Mouse (Mus musculus): ENCODE results near the gene Tjp1. TPM values are rescaled to one million over a fixed set of nuclear protein-coding genes. Genes with fewer than 3 reads are reported as not detected.

Tjp1 gene
- polyA plus RNA-seq, 1 experiment = 209 TPM

- Histone ChIP-seq H3K9me3 (replicated peaks; ENCODE audit: control insufficient read depth, insufficient read depth, low read length, poor library complexity, severe bottlenecking) (no peaks in the 10 kb centered on the region), H3K9ac (ENCODE audit: low read depth, poor library complexity, severe bottlenecking) (no peak overlapping the region), H3K27ac (ENCODE audit: insufficient read depth, low read length) (no peak overlapping the region), H3K27me3 (ENCODE audit: control insufficient read depth, insufficient read depth, low read length, poor library complexity, severe bottlenecking) (no peaks in the 10 kb centered on the region), H3K36me3 (ENCODE audit: control insufficient read depth, insufficient read depth, low read length, poor library complexity, severe bottlenecking) (no peaks in the 10 kb centered on the region), H3K4me3 (ENCODE audit: low read depth, low read length) (no peak overlapping the region), H3K4me1 (ENCODE audit: control insufficient read depth, insufficient read depth, low read length) (no peaks in the 10 kb centered on the region)
- TF ChIP-seq EP300 (IDR thresholded peaks at IDR 0.05; ENCODE audit: insufficient read depth, low read depth, low read length) (no peak), POLR2A (IDR thresholded peaks at IDR 0.05; ENCODE audit: insufficient read depth, low read length) (no peak), CTCF (IDR thresholded peaks at IDR 0.05; ENCODE audit: low read depth, low read length) (no peak)
These were observed 134.6 kb downstream of the Tjp1 start for GRCm38 (mm10) chr7:65392986-65393385.

DNA sequence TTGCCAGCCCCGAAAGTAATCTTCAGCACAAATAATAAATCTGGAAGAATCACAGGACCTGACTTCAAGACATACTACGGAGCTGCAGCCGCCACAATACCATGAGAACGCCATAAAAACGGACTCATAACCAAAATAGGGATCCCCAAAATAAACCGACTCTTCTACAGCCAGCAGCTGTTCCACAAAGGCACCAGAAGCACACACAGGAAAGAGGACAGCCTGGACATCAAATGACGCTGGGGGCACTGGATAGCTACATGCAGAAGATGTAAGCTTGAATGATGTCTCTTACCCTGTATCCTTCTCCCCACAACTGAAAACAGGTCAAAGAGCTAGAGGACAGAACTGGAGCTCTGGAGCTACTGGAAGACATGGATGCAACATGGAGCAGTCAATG, 138.0 kb downstream of the Tjp1 start:
- no peak overlapping the region for H3K4me3 ChIP-seq (ENCODE audit: low read depth, low read length)
- H3K27ac ChIP-seq (ENCODE audit: insufficient read depth, low read length) = no peak overlapping the region
- no peaks in the 10 kb centered on the region for H3K4me1 ChIP-seq (ENCODE audit: control insufficient read depth, insufficient read depth, low read length)
- no peaks in the 10 kb centered on the region for H3K9me3 ChIP-seq (replicated peaks; ENCODE audit: control insufficient read depth, insufficient read depth, low read length, poor library complexity, severe bottlenecking)
- no peaks in the 10 kb centered on the region for H3K27me3 ChIP-seq (ENCODE audit: control insufficient read depth, insufficient read depth, low read length, poor library complexity, severe bottlenecking)
- no peaks in the 10 kb centered on the region for H3K36me3 ChIP-seq (ENCODE audit: control insufficient read depth, insufficient read depth, low read length, poor library complexity, severe bottlenecking)
- TF ChIP-seq POLR2A (IDR thresholded peaks at IDR 0.05; ENCODE audit: insufficient read depth, low read length) = no peak
- no peak overlapping the region for H3K9ac ChIP-seq (ENCODE audit: low read depth, poor library complexity, severe bottlenecking)

GRCm38 (mm10) chr7:65388243-65389013, 139.2 kb downstream of the Tjp1 start:
- Histone ChIP-seq H3K27ac (ENCODE audit: insufficient read depth, low read length) (no peak overlapping the region), H3K9ac (ENCODE audit: low read depth, poor library complexity, severe bottlenecking) (no peak overlapping the region), H3K27me3 (ENCODE audit: control insufficient read depth, insufficient read depth, low read length, poor library complexity, severe bottlenecking) (no peaks in the 10 kb centered on the region), H3K4me1 (ENCODE audit: control insufficient read depth, insufficient read depth, low read length) (no peaks in the 10 kb centered on the region), H3K9me3 (replicated peaks; ENCODE audit: control insufficient read depth, insufficient read depth, low read length, poor library complexity, severe bottlenecking) (no peaks in the 10 kb centered on the region), H3K36me3 (ENCODE audit: control insufficient read depth, insufficient read depth, low read length, poor library complexity, severe bottlenecking) (no peaks in the 10 kb centered on the region), H3K4me3 (ENCODE audit: low read depth, low read length) (no peak overlapping the region)
- TF ChIP-seq CTCF (IDR thresholded peaks at IDR 0.05; ENCODE audit: low read depth, low read length) = no peak
- TF ChIP-seq EP300 (IDR thresholded peaks at IDR 0.05; ENCODE audit: insufficient read depth, low read depth, low read length) = no peak
- no peak for TF ChIP-seq POLR2A (IDR thresholded peaks at IDR 0.05; ENCODE audit: insufficient read depth, low read length)

GRCm38 (mm10) chr7:65387560-65388175, 139.9 kb downstream of the Tjp1 start:
- Histone ChIP-seq H3K9ac (ENCODE audit: low read depth, poor library complexity, severe bottlenecking) (no peak overlapping the region), H3K4me1 (ENCODE audit: control insufficient read depth, insufficient read depth, low read length) (no peaks in the 10 kb centered on the region), H3K4me3 (ENCODE audit: low read depth, low read length) (no peak overlapping the region), H3K9me3 (replicated peaks; ENCODE audit: control insufficient read depth, insufficient read depth, low read length, poor library complexity, severe bottlenecking) (no peaks in the 10 kb centered on the region), H3K27ac (ENCODE audit: insufficient read depth, low read length) (no peak overlapping the region), H3K27me3 (ENCODE audit: control insufficient read depth, insufficient read depth, low read length, poor library complexity, severe bottlenecking) (no peaks in the 10 kb centered on the region), H3K36me3 (ENCODE audit: control insufficient read depth, insufficient read depth, low read length, poor library complexity, severe bottlenecking) (no peaks in the 10 kb centered on the region)
- TF ChIP-seq CTCF (IDR thresholded peaks at IDR 0.05; ENCODE audit: low read depth, low read length) (no peak), POLR2A (IDR thresholded peaks at IDR 0.05; ENCODE audit: insufficient read depth, low read length) (no peak)

DNA sequence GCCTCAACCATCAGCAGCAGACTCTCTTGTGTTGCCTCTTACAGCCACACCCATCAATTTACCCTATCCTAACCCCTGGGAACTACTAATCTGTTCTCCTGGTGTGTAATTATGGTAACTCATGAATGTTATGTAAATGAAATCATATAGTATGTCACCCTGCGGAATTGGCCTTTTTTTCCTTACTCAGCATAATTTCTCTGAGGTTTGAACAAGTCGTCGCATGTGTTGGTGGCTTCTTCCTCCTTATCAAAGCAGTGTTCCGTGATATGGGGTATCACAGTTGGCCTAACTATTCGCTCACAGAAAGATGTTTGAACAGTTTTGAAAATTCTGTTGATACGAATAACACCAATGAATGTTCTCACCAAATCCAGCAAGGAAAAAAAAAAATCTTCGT, 142.8 kb downstream of the Tjp1 start:
- Histone ChIP-seq H3K4me1 (ENCODE audit: control insufficient read depth, insufficient read depth, low read length) (no peaks in the 10 kb centered on the region), H3K36me3 (ENCODE audit: control insufficient read depth, insufficient read depth, low read length, poor library complexity, severe bottlenecking) (no peaks in the 10 kb centered on the region), H3K9me3 (replicated peaks; ENCODE audit: control insufficient read depth, insufficient read depth, low read length, poor library complexity, severe bottlenecking) (no peaks in the 10 kb centered on the region), H3K4me3 (ENCODE audit: low read depth, low read length) (no peak overlapping the region), H3K27me3 (ENCODE audit: control insufficient read depth, insufficient read depth, low read length, poor library complexity, severe bottlenecking) (no peaks in the 10 kb centered on the region), H3K27ac (ENCODE audit: insufficient read depth, low read length) (no peak overlapping the region), H3K9ac (ENCODE audit: low read depth, poor library complexity, severe bottlenecking) (no peak overlapping the region)
- no peak for TF ChIP-seq CTCF (IDR thresholded peaks at IDR 0.05; ENCODE audit: low read depth, low read length)
- TF ChIP-seq POLR2A (IDR thresholded peaks at IDR 0.05; ENCODE audit: insufficient read depth, low read length) = no peak
- no peak for TF ChIP-seq EP300 (IDR thresholded peaks at IDR 0.05; ENCODE audit: insufficient read depth, low read depth, low read length)

DNA sequence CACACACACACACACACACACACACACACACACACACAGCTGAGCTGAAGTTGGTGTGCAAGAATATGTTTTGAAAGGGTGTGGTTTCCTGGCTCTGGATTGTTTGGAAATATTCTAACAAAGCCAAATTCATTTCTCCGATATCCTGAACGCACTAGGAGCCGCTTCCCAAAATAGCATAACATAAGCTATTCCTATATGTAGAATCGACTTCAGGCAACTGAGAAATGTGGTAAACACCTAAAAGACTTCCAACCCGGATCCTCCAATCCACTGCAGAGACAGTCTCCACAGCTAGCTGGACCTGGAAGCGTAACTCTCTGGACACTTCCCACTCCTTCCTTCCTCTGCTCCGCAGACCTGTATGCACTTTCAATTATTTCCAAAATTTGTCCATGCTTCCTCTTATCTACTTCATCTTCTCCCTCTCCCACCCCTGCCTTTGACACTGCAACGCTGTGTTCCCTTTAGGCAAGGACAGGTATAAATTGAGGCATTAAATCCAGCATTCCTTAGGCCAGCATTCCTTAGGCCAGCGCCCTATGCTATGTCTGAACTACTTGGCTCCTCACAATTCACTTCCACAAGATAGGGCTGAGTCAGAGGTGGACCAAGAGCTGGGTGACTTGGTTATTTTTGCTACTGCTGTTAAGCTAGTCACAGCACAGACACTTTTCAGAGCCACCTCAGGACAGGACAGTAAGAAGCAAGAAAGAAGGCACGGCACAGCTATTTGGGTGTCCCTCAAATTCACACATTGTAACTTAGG, 144.9 kb downstream of the Tjp1 start:
- TF ChIP-seq CTCF (IDR thresholded peaks at IDR 0.05; ENCODE audit: low read depth, low read length) = no peak
- no peak for TF ChIP-seq POLR2A (IDR thresholded peaks at IDR 0.05; ENCODE audit: insufficient read depth, low read length)
- no peak for TF ChIP-seq EP300 (IDR thresholded peaks at IDR 0.05; ENCODE audit: insufficient read depth, low read depth, low read length)
- Histone ChIP-seq H3K27me3 (ENCODE audit: control insufficient read depth, insufficient read depth, low read length, poor library complexity, severe bottlenecking) (no peaks in the 10 kb centered on the region), H3K9ac (ENCODE audit: low read depth, poor library complexity, severe bottlenecking) (no peak overlapping the region), H3K9me3 (replicated peaks; ENCODE audit: control insufficient read depth, insufficient read depth, low read length, poor library complexity, severe bottlenecking) (no peaks in the 10 kb centered on the region), H3K4me1 (ENCODE audit: control insufficient read depth, insufficient read depth, low read length) (no peaks in the 10 kb centered on the region), H3K36me3 (ENCODE audit: control insufficient read depth, insufficient read depth, low read length, poor library complexity, severe bottlenecking) (no peaks in the 10 kb centered on the region), H3K4me3 (ENCODE audit: low read depth, low read length) (no peak overlapping the region), H3K27ac (ENCODE audit: insufficient read depth, low read length) (no peak overlapping the region)
